Mouse (Mus musculus): ENCODE results near the gene Gm6904. TPM values are rescaled to one million over a fixed set of nuclear protein-coding genes. Genes with fewer than 3 reads are reported as not detected.

Gene Gm6904
- 5.0 TPM for total RNA-seq (2023)

DNA sequence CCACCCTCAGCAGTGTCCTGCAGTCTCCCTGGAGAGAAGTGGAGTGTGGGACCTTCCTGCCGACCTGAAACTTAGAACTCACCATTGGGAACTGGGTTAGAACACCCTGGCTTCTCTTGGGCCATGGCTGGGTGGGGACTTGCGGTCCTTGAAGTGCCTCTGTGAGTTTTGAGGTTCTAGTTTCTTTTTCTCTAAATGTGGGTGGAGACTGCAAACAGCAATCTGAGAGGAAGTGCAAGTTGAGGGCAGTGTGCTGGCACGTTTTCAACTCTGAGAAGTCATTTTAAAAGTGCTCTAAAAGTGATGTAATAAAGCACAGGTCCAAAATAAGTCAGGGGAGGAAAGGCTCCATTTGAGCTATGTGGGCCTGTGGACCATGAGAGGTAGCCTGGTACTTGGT lies at the start of gene Gm6904:
TSS of gene Gm6904 (minus strand) at position 161 of the 400 bp plus-strand sequence.

DNA sequence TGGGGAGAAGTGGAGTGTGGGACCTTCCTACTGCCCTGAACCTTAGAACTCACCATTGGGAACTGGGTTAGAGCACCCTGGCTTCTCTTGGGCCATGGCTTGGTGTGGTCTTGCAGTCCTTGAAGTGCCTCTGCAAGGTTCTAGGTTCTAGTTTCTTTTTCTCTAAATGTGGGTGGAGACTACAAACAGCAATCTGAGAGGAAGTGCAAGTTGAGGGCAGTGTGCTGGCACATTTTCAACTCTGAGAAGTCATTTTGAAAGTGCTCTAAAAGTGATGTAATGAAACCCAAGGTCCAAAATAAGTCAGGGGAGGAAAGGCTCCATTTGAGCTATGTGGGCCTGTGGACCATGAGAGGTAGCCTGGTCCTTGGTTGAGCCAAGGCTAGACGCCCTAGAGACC lies 37.4 kb upstream of the Gm6904 start, which contains the start of gene Phf11a:
TSS of gene Phf11a (minus strand) at position 132 of the 400 bp plus-strand sequence.

GRCm38 (mm10) chr14:59200711-59201603 lies 59.1 kb downstream of the Gm6904 start, which contains the start of gene Rcbtb1:
Gene Rcbtb1 (plus strand): TSS chr14:59201209.

Other genes starting within 250 kb of the Gm6904 start
- not detected for gene 1700129C05Rik, start 117.3 kb downstream of the Gm6904 start, total RNA-seq (2023)
- not detected for gene Gm5142, start 81.5 kb downstream of the Gm6904 start, total RNA-seq (2023)
- gene Rcbtb1, start 59.0 kb downstream of the Gm6904 start, total RNA-seq (2023), result 93.0 TPM
- 5.5 TPM for gene Phf11a, start 37.3 kb upstream of the Gm6904 start, total RNA-seq (2023)
- 29.1 TPM for gene Phf11b, start 81.1 kb upstream of the Gm6904 start, total RNA-seq (2023)
- gene Phf11d, start 105.3 kb upstream of the Gm6904 start, total RNA-seq (2023), result 4.0 TPM
- gene Phf11c, start 135.2 kb upstream of the Gm6904 start, total RNA-seq (2023), result 13.3 TPM
- gene Setdb2, start 180.7 kb upstream of the Gm6904 start, total RNA-seq (2023), result 43.1 TPM
- 24.0 TPM for gene Cab39l, start 180.8 kb upstream of the Gm6904 start, total RNA-seq (2023)

Data from CD4-positive naive resting alpha-beta T cell, adult 76 days (primary cell).